Mouse (Mus musculus) limb, embryonic 12.5 days (tissue): ENCODE measurements around the gene Colec11. TPM values are rescaled to one million over a fixed set of nuclear protein-coding genes. Genes with fewer than 3 reads are reported as not detected.

Experiments
- ATAC-seq: fragments of 200-750 bp; cut with Nextera tagmentation; 2 replicates; pipeline ENCODE4 v1.8.0; 2017; ENCODE audit warnings: low read depth, moderate TSS enrichment; ENCODE audit not compliant: insufficient number of reproducible peaks, insufficient read depth, low FRiP score, low TSS enrichment
- H3K27ac ChIP-seq: fragments of 300-500 bp; sonication (generic); 2 replicates; pipeline ENCODE4 v1.5.1; 2016; ENCODE audit warnings: mild to moderate bottlenecking, moderate library complexity
- H3K27me3 ChIP-seq: fragments of 300-500 bp; sonication (generic); 2 replicates; pipeline ENCODE4 v1.6.1; 2016; ENCODE audit warnings: mild to moderate bottlenecking, moderate library complexity
- H3K36me3 ChIP-seq: fragments of 300-500 bp; sonication (generic); 2 replicates; pipeline ENCODE4 v1.6.1; 2016; ENCODE audit warnings: mild to moderate bottlenecking, moderate library complexity
- H3K4me1 ChIP-seq: fragments of 300-500 bp; sonication (generic); replicated peaks from 2 replicates; pipeline ENCODE4 v1.6.1; 2016
- H3K4me2 ChIP-seq: fragments of 300-500 bp; sonication (generic); 2 replicates; pipeline ENCODE4 v1.6.1; 2016; ENCODE audit warnings: mild to moderate bottlenecking, moderate library complexity
- H3K4me3 ChIP-seq: fragments of 300-500 bp; sonication (generic); replicated peaks from 2 replicates; pipeline ENCODE4 v1.5.1; 2016; ENCODE audit warnings: mild to moderate bottlenecking
- H3K9ac ChIP-seq: fragments of 300-500 bp; sonication (generic); replicated peaks from 2 replicates; pipeline ENCODE4 v1.6.1; 2016; ENCODE audit warnings: mild to moderate bottlenecking, moderate library complexity
- H3K9me3 ChIP-seq: fragments of 300-500 bp; sonication (generic); 2 replicates; pipeline ENCODE4 v1.6.1; 2016; ENCODE audit warnings: mild to moderate bottlenecking, moderate library complexity
- whole genome bisulfite sequencing: fragments of 180-500 bp; shearing (Covaris S2); methylation state at CpG from one replicate; pipeline ENCODE4 v1.1.7; 2016; 5-methylcytosine and 5-hydroxymethylcytosine counted together
- polyA plus RNA-seq: library from polyadenylated mRNA; unstranded; fragments of >200 nt; fragmentation: Nextera tagmentation; extraction: Ambion mirVana; gene quantifications from 2 replicates; pipeline ENCODE4 v1.2.1, GENCODE M21; 2016

Gene Colec11
- polyA plus RNA-seq, result not detected in 2 replicates

- WGBS, result 62% methylated on average over 5 of the region's 5 CpGs
- no peak within 1 kb of the TSS for H3K9ac ChIP-seq
- H3K4me1 ChIP-seq, result no peaks in the 10 kb centered on the region
- no peaks in the 10 kb centered on the region for H3K9me3 ChIP-seq
- no peak within 1 kb of the TSS for H3K4me2 ChIP-seq
- H3K4me3 ChIP-seq, result no peak within 1 kb of the TSS
- H3K27me3 ChIP-seq, result no peaks in the 10 kb centered on the region
- ATAC-seq, result no peak
- no peak within 1 kb of the TSS for H3K27ac ChIP-seq
- peaks cover 4% of the 10 kb centered on the region; the same call in 1 of the 2 replicates for H3K36me3 ChIP-seq
These were observed at the start of gene Colec11 for GRCm38 (mm10) chr12:28623195-28623594. TSS of gene Colec11 (minus strand) at chr12:28623377.

GRCm38 (mm10) chr12:28667287-28667686 is 44.1 kb upstream of the Colec11 start:
- Histone ChIP-seq H3K27ac (no peak overlapping the region), H3K4me2 (no peak overlapping the region), H3K9me3 (no peaks in the 10 kb centered on the region), H3K4me3 (no peak overlapping the region), H3K4me1 (no peaks in the 10 kb centered on the region; the same call in 1 of the 2 replicates), H3K9ac (no peak overlapping the region), H3K36me3 (no peaks in the 10 kb centered on the region), H3K27me3 (no peaks in the 10 kb centered on the region)
- ATAC-seq, result no peak
- whole genome bisulfite sequencing, result 35% methylated on average over 8 of the region's 8 CpGs

- H3K36me3 ChIP-seq, result no peaks in the 10 kb centered on the region
- H3K9ac ChIP-seq, result no peak overlapping the region
- WGBS, result 81% methylated on average over 4 of the region's 4 CpGs
- H3K4me1 ChIP-seq, result no peaks in the 10 kb centered on the region; the same call in 1 of the 2 replicates
- no peak overlapping the region for H3K4me3 ChIP-seq
- no peaks in the 10 kb centered on the region for H3K9me3 ChIP-seq
- ATAC-seq, result no peak
- no peak overlapping the region for H3K27ac ChIP-seq
- no peak overlapping the region for H3K4me2 ChIP-seq
- H3K27me3 ChIP-seq, result no peaks in the 10 kb centered on the region
These were observed 43.6 kb upstream of the Colec11 start for GRCm38 (mm10) chr12:28666734-28667133.

GRCm38 (mm10) chr12:28662628-28663027 is 39.5 kb upstream of the Colec11 start:
- Histone ChIP-seq H3K4me2 (no peak overlapping the region), H3K9me3 (no peaks in the 10 kb centered on the region), H3K4me1 (no peaks in the 10 kb centered on the region; the same call in 1 of the 2 replicates), H3K27me3 (no peaks in the 10 kb centered on the region), H3K9ac (no peak overlapping the region), H3K27ac (no peak overlapping the region), H3K4me3 (no peak overlapping the region), H3K36me3 (peaks cover 38% of the 10 kb centered on the region)
- ATAC-seq, result no peak
- WGBS, result 85% methylated on average over 4 of the region's 4 CpGs

GRCm38 (mm10) chr12:28649141-28650110 is 26.2 kb upstream of the Colec11 start, which contains the start of gene Rnaseh1:
TSS of gene Rnaseh1 (plus strand) at chr12:28649602.
- Histone ChIP-seq H3K4me1 (peaks cover 9% of the 10 kb centered on the region), H3K4me3 (peak within 1 kb of the TSS; percentile 80), H3K36me3 (peaks cover 12% of the 10 kb centered on the region), H3K9me3 (no peaks in the 10 kb centered on the region), H3K27me3 (no peaks in the 10 kb centered on the region; the same call in 1 of the 2 replicates), H3K27ac (peak within 1 kb of the TSS; percentile 53; the same call in 1 of the 2 replicates), H3K9ac (peak within 1 kb of the TSS; percentile 72), H3K4me2 (peak within 1 kb of the TSS; percentile 93)
- ATAC-seq, result peak; percentile 90
- WGBS, result 2% methylated on average over 52 of the region's 52 CpGs

GRCm38 (mm10) chr12:28638778-28639177 is 15.6 kb upstream of the Colec11 start:
- no peak for ATAC-seq
- no peak overlapping the region for H3K4me2 ChIP-seq
- no peak overlapping the region for H3K4me3 ChIP-seq
- H3K36me3 ChIP-seq, result peaks cover 9% of the 10 kb centered on the region
- no peak overlapping the region for H3K9ac ChIP-seq
- WGBS, result 84% methylated on average over 2 of the region's 2 CpGs
- peaks cover 9% of the 10 kb centered on the region for H3K4me1 ChIP-seq
- H3K27ac ChIP-seq, result no peak overlapping the region
- H3K27me3 ChIP-seq, result peaks cover 7% of the 10 kb centered on the region
- H3K9me3 ChIP-seq, result no peaks in the 10 kb centered on the region

GRCm38 (mm10) chr12:28636543-28636942 is 13.4 kb upstream of the Colec11 start:
- Histone ChIP-seq H3K9ac (no peak overlapping the region), H3K4me2 (peak overlapping the region; percentile 54), H3K27ac (no peak overlapping the region; the same call in 1 of the 2 replicates), H3K4me3 (peak overlapping the region; percentile 88), H3K4me1 (peaks cover 9% of the 10 kb centered on the region), H3K27me3 (no peaks in the 10 kb centered on the region), H3K9me3 (no peaks in the 10 kb centered on the region), H3K36me3 (peaks cover 31% of the 10 kb centered on the region)
- 93% methylated on average over 6 of the region's 6 CpGs for WGBS
- ATAC-seq, result no peak

- WGBS, result 5% methylated on average over 69 of the region's 69 CpGs
- peak within 1 kb of the TSS; percentile 92 for H3K27ac ChIP-seq
These were observed 12.6 kb upstream of the Colec11 start, which contains the start of gene Rps7 for GRCm38 (mm10) chr12:28635535-28636476. TSS of gene Rps7 (minus strand) at chr12:28635953.

GRCm38 (mm10) chr12:28635058-28635534 is 11.9 kb upstream of the Colec11 start:
- Histone ChIP-seq H3K9ac (peak overlapping the region; percentile 99), H3K4me3 (peak overlapping the region; percentile 88), H3K27ac (peak overlapping the region; percentile 92), H3K9me3 (no peaks in the 10 kb centered on the region), H3K4me1 (peaks cover 9% of the 10 kb centered on the region), H3K36me3 (peaks cover 45% of the 10 kb centered on the region), H3K27me3 (no peaks in the 10 kb centered on the region), H3K4me2 (peak overlapping the region; percentile 77)
- ATAC-seq, result 0 out of 2 replicates have a peak, but pooled peaks have one; percentile 5
- WGBS, result 2% methylated on average over 23 of the region's 23 CpGs

More at GRCm38 (mm10) chr12:28635535-28636476, 12.6 kb upstream of the Colec11 start, which contains the start of gene Rps7:
- peak within 1 kb of the TSS; percentile 99 for H3K9ac ChIP-seq
- no peaks in the 10 kb centered on the region for H3K27me3 ChIP-seq
- no peaks in the 10 kb centered on the region for H3K9me3 ChIP-seq
- H3K4me3 ChIP-seq, result peak within 1 kb of the TSS; percentile 88
- H3K36me3 ChIP-seq, result peaks cover 38% of the 10 kb centered on the region
- H3K4me2 ChIP-seq, result peak within 1 kb of the TSS; percentile 77
- peak; percentile 87 for ATAC-seq
- H3K4me1 ChIP-seq, result peaks cover 9% of the 10 kb centered on the region

GRCm38 (mm10) chr12:28628436-28628835 is 5.3 kb upstream of the Colec11 start:
- ATAC-seq, result no peak
- no peak overlapping the region for H3K4me3 ChIP-seq
- no peak overlapping the region for H3K27ac ChIP-seq
- H3K36me3 ChIP-seq, result peaks cover 57% of the 10 kb centered on the region
- H3K4me2 ChIP-seq, result no peak overlapping the region
- WGBS, result 92% methylated on average over 2 of the region's 2 CpGs
- no peaks in the 10 kb centered on the region; the same call in 1 of the 2 replicates for H3K4me1 ChIP-seq
- H3K27me3 ChIP-seq, result no peaks in the 10 kb centered on the region
- no peak overlapping the region for H3K9ac ChIP-seq
- H3K9me3 ChIP-seq, result no peaks in the 10 kb centered on the region
